Mouse (Mus musculus) brown adipose tissue, adult 24 weeks (tissue): ENCODE data around the gene Vwa2. TPM values are rescaled to one million over a fixed set of nuclear protein-coding genes. Genes with fewer than 3 reads are reported as not detected.

ENCODE experiments used
- H3K27ac ChIP-seq: fragments of 200-500 bp; replicated peaks from 2 replicates; pipeline ENCODE4 v1.5.1; 2012; ENCODE audit warnings: low read depth, mild to moderate bottlenecking, low read length
- H3K4me1 ChIP-seq: fragments of 200-500 bp; 2 replicates; pipeline ENCODE4 v1.6.1; 2012; ENCODE audit warnings: low read length, mixed read lengths; ENCODE audit not compliant: control insufficient read depth, insufficient read depth, insufficient read length
- H3K4me3 ChIP-seq: fragments of 200-500 bp; 2 replicates; pipeline ENCODE4 v1.5.1; 2012; ENCODE audit warnings: low read depth, mild to moderate bottlenecking, low read length, moderate library complexity; ENCODE audit not compliant: insufficient read depth
- polyA plus RNA-seq: library from polyadenylated mRNA; stranded (reverse); fragments of >200 nt; gene quantifications from 2 replicates; pipeline ENCODE4 v1.2.4, GENCODE M21; 2012; ENCODE audit not compliant: missing spikeins, insufficient read depth, insufficient read length

The Vwa2 gene
- polyA plus RNA-seq = not detected in 2 replicates

- Histone ChIP-seq H3K4me3 (peak within 1 kb of the TSS; percentile 37), H3K4me1 (peaks cover 2% of the 10 kb centered on the region; the same call in 1 of the 2 replicates), H3K27ac (no peak within 1 kb of the TSS)
These were observed at the start of gene Vwa2 for GRCm38 (mm10) chr19:56873816-56874600. Gene Vwa2 (plus strand): TSS chr19:56874249.

DNA sequence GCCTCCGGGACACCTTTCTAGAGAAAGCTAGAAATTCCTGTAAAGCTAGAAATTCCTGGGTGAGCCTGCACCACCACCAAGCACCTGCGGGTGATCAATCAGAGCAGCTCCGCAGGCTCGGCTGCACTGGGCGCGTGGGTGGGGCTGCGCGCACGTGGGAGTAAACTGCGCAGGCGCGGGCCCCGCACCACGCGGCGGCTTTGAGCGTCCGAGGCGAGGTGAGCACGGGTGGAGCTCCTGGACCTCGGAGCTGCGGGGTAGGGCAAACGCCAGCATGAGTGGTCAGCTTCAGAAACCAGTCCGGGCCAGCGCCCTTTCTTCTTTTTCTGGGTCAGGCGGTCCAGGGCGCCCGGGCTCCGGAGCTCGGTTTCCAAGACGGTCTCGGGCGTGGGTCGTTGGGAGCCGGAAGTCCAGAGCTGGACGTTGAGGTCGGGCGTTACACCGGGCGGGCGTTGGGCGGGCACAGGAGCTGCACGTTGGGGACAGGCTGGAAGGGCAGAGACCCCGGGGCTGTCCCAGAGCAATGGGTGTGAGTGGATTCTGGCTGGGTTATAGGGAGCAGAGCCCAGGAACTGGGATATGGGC lies 47.9 kb upstream of the Vwa2 start, which contains the start of gene Tdrd1:
TSS of gene Tdrd1 (plus strand) at position 163 of the 585 bp plus-strand sequence.
- no peak within 1 kb of the TSS for H3K27ac ChIP-seq
- no peak within 1 kb of the TSS for H3K4me3 ChIP-seq
- H3K4me1 ChIP-seq = peaks cover 1% of the 10 kb centered on the region; the same call in 1 of the 2 replicates

DNA sequence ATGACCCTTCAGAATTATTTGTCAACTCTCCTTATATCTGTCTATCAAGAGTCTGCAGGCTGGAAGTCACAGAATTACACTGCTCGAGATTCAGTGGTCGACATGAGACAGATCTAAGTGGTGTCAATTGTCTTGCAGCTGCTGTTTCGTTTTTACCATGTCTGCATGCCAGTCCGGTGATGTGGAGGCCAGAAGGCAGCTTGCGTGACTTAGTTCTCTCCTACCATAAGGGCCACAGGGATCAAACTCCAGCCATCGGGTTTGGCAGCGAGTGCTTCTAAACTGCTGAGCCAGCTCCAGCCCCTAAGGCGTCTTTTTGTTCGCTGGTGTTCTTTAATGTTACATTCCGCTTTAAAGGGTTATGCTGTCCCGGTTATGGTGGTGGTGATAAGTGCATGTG lies 45.7 kb upstream of the Vwa2 start:
- no peak overlapping the region for H3K4me3 ChIP-seq
- no peak overlapping the region for H3K27ac ChIP-seq
- H3K4me1 ChIP-seq = no peaks in the 10 kb centered on the region

DNA sequence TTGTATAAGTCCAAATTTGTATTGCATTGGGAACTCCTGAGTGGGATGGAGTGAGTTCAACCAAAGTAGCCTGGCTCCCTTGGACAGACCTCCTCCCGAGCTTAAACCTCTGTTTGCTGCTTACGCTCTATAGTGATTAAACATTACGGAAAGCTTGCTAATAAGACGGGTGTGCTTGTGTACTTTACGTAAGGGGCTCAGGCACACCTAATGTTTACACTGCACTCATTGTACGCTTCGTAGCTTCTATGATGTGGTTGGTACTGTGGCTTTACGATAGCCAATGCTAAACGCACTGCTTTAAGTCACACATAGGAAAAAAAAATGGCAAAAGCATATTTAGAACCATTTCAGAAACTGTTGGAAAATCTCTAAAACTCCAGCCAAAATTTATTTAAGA lies 44.8 kb upstream of the Vwa2 start:
- no peak overlapping the region for H3K27ac ChIP-seq

DNA sequence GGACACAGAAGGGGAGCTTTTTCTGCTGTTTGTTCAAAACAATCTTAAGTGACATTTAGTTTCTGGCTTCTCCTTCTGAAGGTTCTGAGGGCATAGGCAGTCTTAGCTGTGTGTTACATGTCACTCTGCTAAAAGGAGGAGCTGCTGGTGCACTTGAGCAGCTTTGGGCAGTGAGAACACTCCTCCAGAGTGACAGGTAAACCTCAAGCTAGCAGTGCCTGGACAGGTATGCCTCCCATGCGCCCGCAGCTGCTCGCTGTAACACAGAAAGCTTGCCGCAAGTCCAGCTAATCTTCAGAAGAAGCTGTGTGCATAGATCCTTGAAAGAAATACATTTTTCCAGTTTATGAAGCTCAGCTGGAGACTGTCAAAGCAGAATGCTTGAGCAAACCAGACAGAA lies 43.9 kb upstream of the Vwa2 start:
- Histone ChIP-seq H3K4me3 (no peak overlapping the region), H3K4me1 (no peaks in the 10 kb centered on the region), H3K27ac (no peak overlapping the region)

More for the DNA sequence above, 44.8 kb upstream of the Vwa2 start:
- H3K4me3 ChIP-seq = no peak overlapping the region
- no peaks in the 10 kb centered on the region for H3K4me1 ChIP-seq

GRCm38 (mm10) chr19:56835340-56835739 lies 38.7 kb upstream of the Vwa2 start:
- Histone ChIP-seq H3K27ac (no peak overlapping the region), H3K4me3 (no peak overlapping the region), H3K4me1 (no peaks in the 10 kb centered on the region)

DNA sequence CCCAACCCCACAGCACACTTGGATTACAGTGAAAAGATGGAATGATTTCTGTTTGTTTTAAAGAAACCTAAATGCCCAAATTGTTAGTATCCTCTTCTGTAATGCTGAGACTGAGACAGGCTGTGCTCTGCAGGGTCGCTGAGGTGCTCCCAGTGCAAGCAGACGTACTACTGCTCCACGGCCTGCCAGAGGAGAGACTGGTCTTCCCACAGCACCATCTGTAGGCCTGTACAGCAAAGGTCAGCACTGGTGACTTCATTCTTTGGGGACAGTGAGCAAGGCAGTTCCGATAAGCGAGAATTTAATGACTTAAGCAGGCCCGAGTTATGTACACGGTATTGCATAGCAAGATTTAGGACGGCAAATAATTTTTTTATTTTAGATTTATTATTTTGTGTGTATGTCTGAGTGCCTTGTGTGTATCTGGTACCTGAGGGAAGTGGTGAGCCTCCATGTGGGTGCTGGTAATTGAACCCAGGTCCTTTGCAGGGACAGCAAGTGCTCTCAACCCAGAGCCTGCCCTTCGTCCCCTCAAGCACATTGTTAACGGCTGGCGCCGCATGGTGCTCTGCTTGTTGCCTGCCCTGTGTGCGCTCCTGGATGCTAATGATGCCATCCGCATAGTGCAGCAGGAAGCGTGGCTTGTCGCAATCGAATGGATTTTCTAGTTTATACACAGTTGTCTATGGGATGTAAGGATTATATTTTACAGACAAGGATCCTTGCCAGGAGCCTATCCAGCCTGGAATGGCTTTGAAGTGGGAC lies 34.9 kb upstream of the Vwa2 start:
- Histone ChIP-seq H3K4me1 (no peaks in the 10 kb centered on the region), H3K4me3 (no peak overlapping the region), H3K27ac (no peak overlapping the region)

DNA sequence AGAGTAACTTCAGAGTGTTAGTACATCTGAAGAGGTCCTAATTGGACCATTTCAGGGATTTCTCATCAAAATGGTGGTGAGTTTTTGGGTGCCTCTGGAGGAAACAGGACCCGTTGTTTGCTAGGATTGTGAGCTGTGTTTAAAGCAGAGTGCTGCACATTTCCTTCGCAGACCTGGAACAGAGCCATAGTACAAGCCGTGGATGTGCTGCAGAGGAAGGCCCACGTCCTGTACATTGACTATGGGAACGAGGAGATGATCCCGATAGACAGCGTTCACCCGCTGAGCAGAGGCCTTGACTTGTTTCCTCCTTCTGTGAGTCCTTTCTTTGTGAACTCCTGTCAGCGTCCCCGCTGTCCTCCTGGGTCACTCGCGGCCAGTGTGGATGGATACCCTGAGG lies 31.1 kb upstream of the Vwa2 start:
- Histone ChIP-seq H3K27ac (no peak overlapping the region), H3K4me3 (no peak overlapping the region), H3K4me1 (no peaks in the 10 kb centered on the region)

DNA sequence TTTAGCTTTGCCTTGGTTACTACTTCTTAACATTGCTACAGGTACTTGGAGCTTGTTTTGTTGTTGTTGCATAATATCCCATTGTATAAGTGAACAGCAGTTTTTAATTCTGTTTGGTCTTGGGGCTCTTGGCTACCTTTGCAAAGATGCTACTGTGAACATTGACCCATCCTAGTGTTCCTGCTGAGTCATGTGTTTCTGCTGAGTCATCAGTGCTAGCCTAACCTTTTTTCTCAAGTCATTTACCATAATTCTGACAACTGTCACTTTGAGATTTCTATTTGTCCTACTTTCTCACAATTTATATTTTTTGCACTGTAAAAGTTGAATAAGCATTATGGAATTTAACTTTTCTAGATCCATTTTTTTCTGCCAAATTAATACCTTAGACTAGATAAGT lies 21.5 kb upstream of the Vwa2 start:
- Histone ChIP-seq H3K27ac (no peak overlapping the region), H3K4me1 (no peaks in the 10 kb centered on the region), H3K4me3 (no peak overlapping the region)

GRCm38 (mm10) chr19:56856455-56856854 lies 17.6 kb upstream of the Vwa2 start:
- Histone ChIP-seq H3K4me3 (no peak overlapping the region), H3K27ac (no peak overlapping the region), H3K4me1 (no peaks in the 10 kb centered on the region)

GRCm38 (mm10) chr19:56867701-56868100 lies 6.3 kb upstream of the Vwa2 start:
- Histone ChIP-seq H3K4me3 (no peak overlapping the region), H3K27ac (no peak overlapping the region), H3K4me1 (peaks cover 2% of the 10 kb centered on the region; the same call in 1 of the 2 replicates)

DNA sequence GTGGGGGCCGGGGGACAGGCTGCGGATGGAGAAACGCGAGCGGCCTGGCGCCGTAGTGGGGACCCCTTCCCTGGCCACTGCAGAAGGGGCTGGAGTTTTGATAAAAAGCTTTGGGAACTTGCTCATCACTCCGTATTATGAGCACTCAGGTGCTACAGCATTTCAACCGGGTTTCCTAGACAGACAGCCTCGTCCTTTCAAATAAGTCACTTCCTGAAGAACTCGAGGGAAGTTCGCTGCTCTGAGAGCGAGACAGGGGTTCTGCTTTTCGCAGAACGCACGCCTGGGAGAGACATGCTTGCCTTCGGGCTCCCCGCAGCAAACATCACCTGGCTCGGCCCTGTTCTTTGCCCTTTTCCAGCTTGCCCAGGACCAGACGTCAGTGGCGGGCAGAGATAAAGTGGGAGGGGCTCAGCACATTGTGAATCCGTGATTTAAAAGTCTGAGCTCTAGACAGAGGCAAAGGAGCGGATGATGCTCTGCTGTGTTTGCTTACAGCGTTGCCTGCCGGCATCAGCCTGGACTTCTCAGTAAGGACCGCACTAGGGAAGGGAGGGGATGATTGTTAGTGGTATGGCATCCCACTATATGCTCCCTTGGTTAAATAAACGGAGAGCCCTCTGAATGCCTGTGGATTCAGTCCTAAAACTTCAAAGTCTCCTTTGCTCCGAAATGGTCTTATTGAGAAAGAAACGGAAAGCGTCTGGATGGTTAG lies 709 bp downstream of the Vwa2 start:
- no peak overlapping the region for H3K4me3 ChIP-seq
- no peak overlapping the region for H3K27ac ChIP-seq
- peaks cover 2% of the 10 kb centered on the region; the same call in 1 of the 2 replicates for H3K4me1 ChIP-seq

GRCm38 (mm10) chr19:56877364-56877763 lies 3.3 kb downstream of the Vwa2 start:
- H3K4me1 ChIP-seq = peaks cover 2% of the 10 kb centered on the region; the same call in 1 of the 2 replicates
- no peak overlapping the region for H3K27ac ChIP-seq
- H3K4me3 ChIP-seq = no peak overlapping the region

- Histone ChIP-seq H3K27ac (no peak overlapping the region), H3K4me1 (no peaks in the 10 kb centered on the region), H3K4me3 (no peak overlapping the region)
These were observed 13.8 kb downstream of the Vwa2 start for GRCm38 (mm10) chr19:56887879-56888278.

DNA sequence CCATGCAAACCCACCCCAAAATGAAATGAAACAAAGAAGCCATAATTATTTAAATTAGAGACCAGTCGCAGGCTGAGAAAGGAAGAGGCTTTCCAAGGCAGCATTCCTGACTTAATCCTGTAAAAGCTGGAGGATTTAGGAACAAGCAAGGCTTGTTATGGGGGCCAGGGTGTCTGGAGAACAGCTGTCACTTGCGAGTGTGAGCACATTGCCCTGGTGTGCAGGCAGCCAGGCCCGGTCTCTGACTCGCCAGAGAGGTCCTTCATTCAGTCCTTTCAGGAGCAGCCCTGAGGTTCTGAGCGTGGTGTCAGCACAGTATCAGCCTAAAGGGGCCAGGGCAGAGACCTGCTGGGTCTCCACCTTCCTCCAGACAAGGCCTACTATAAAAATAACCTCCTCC lies 14.6 kb downstream of the Vwa2 start:
- Histone ChIP-seq H3K27ac (no peak overlapping the region), H3K4me3 (no peak overlapping the region), H3K4me1 (no peaks in the 10 kb centered on the region)
